Mouse (Mus musculus) intestine, postnatal 0 days (tissue): ENCODE measurements around the gene Gal3st3. TPM values are rescaled to one million over a fixed set of nuclear protein-coding genes. Genes with fewer than 3 reads are reported as not detected.

Experiments
- ATAC-seq: fragments of 200-750 bp; cut with Nextera tagmentation; 2 replicates; pipeline ENCODE4 v1.8.0; 2017; ENCODE audit warnings: mild to moderate bottlenecking, moderate TSS enrichment, moderate library complexity
- H3K27ac ChIP-seq: fragments of 300-500 bp; sonication (generic); 2 replicates; pipeline ENCODE4 v1.5.1; 2014; ENCODE audit warnings: mild to moderate bottlenecking, low read depth, low read length, moderate library complexity
- H3K27me3 ChIP-seq: fragments of 300-500 bp; sonication (generic); replicated peaks from 2 replicates; pipeline ENCODE4 v1.6.1; 2014; ENCODE audit warnings: low read length, mixed read lengths; ENCODE audit not compliant: control insufficient read depth, insufficient read depth
- H3K36me3 ChIP-seq: fragments of 300-500 bp; sonication (generic); 2 replicates; pipeline ENCODE4 v1.6.1; 2014; ENCODE audit warnings: mild to moderate bottlenecking, moderate library complexity; ENCODE audit not compliant: control insufficient read depth, insufficient read depth
- H3K4me1 ChIP-seq: fragments of 300-500 bp; sonication (generic); replicated peaks from 2 replicates; pipeline ENCODE4 v1.6.1; 2014; ENCODE audit warnings: antibody characterized with exemption, low read length, mixed read lengths; ENCODE audit not compliant: control insufficient read depth, insufficient read depth
- H3K4me2 ChIP-seq: fragments of 300-500 bp; sonication (generic); replicated peaks from 2 replicates; pipeline ENCODE4 v1.6.1; 2014; ENCODE audit warnings: low read depth, mild to moderate bottlenecking, moderate library complexity
- H3K4me3 ChIP-seq: fragments of 300-500 bp; sonication (generic); 2 replicates; pipeline ENCODE4 v1.5.1; 2014; ENCODE audit warnings: low read depth, low read length
- H3K9ac ChIP-seq: fragments of 300-500 bp; sonication (generic); 2 replicates; pipeline ENCODE4 v1.6.1; 2014; ENCODE audit warnings: mild to moderate bottlenecking, low read depth, low read length
- H3K9me3 ChIP-seq: fragments of 300-500 bp; sonication (generic); 2 replicates; pipeline ENCODE4 v1.6.1; 2016; ENCODE audit warnings: mixed run types; ENCODE audit not compliant: control insufficient read depth
- CTCF ChIP-seq: sonication (generic); IDR thresholded peaks from 2 replicates; pipeline ENCODE4 v1.5.1; 2016; ENCODE audit warnings: low read depth, mild to moderate bottlenecking, control low read depth, antibody characterized with exemption, moderate library complexity
- WGBS: fragments of 180-500 bp; shearing (Covaris S2); extraction: QIAGEN DNeasy Blood & Tissue Kit; methylation state at CpG from one replicate; pipeline ENCODE4 v1.1.7; 2014; 5-methylcytosine and 5-hydroxymethylcytosine counted together
- polyA plus RNA-seq: library from polyadenylated mRNA; unstranded; fragments of >200 nt; fragmentation: Nextera tagmentation; extraction: Ambion mirVana; gene quantifications from 2 replicates; pipeline ENCODE4 v1.2.1, GENCODE M21; 2015

Gene Gal3st3
- polyA plus RNA-seq = 0.55 and 0.67 TPM in 2 replicates

DNA sequence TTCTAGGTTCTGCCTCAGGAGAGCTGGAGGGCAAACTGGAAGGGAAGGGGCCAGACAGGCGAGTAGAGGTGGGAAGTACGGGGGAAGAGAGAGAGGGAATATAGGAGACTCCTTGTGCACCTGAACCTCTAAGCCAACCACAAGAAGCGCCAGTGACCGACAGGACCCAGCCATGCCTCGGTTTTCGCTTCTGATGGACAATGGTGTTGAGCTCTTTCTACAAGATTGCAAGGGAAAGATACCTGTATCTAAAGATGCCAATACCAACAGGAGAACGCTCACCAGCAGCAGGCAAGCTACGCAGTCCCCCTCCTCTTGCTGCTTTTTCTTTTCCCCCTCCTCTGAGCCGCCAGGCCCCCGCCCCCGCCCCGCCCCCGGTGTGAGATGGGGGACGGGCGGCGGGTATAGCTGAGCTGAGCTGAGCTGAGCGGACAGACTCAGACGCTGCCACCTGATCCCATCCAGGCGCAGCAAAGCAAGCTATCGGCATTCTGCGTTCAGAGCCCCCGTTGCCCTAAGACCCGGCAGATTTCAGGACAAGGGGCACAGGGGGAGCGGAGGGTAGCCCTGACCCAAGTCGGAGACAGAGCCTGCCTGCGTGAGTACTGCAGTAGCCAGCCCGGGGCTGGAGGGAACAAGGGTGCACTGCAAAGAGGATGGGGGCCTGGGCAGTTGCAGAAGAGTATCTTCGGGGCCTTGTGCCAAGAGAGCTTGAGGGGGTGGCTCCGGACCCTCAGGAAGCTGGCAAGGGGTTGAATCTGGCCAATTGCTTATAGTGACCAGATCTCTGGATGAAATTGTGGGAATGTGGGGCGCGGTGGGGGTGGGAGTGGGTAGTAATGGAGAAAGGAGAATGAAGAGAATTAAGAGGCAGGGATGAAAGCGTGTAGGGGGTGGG, at the start of gene Gal3st3:
Gene Gal3st3 (plus strand): TSS at position 429 of the 898 bp plus-strand sequence.
- H3K27ac ChIP-seq = no peak within 1 kb of the TSS
- no peak for ATAC-seq
- no peaks in the 10 kb centered on the region for H3K27me3 ChIP-seq
- H3K4me2 ChIP-seq = peak within 1 kb of the TSS; percentile 53
- H3K4me1 ChIP-seq = peaks cover 5% of the 10 kb centered on the region; the same call in 1 of the 2 replicates
- TF ChIP-seq CTCF = no peak
- peak within 1 kb of the TSS; percentile 11; the same call in 1 of the 2 replicates for H3K4me3 ChIP-seq
- H3K36me3 ChIP-seq = peaks cover under 1% of the 10 kb centered on the region; the same call in 1 of the 2 replicates
- 20% methylated on average over 31 of the region's 32 CpGs for WGBS
- no peak within 1 kb of the TSS; the same call in 1 of the 2 replicates for H3K9ac ChIP-seq
- no peaks in the 10 kb centered on the region for H3K9me3 ChIP-seq

DNA sequence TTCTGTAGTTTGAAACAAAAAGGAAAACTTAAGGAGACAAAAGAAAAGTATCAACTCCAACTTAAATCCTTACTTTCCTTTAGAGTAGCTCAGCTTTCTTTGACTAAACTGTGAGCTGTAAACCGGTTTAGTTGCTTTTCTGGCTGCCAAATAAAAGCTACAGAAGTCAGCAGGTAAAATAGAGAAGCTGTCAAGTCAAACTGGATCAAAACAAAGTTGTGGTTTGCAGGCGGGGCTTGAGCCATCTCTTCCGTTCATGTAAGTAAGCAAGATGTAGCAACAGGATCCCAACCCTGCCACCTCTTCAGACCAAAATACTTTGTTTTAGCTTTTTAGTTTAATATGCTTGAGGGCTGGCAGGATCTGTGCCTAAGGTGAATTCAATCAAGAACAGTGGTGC, 41.0 kb upstream of the Gal3st3 start:
- ATAC-seq = no peak
- TF ChIP-seq CTCF = no peak
- H3K36me3 ChIP-seq = no peaks in the 10 kb centered on the region; the same call in 1 of the 2 replicates
- no peak overlapping the region for H3K27ac ChIP-seq
- no peaks in the 10 kb centered on the region for H3K27me3 ChIP-seq
- no peaks in the 10 kb centered on the region for H3K9me3 ChIP-seq
- H3K9ac ChIP-seq = no peak overlapping the region
- H3K4me2 ChIP-seq = no peak overlapping the region
- no peak overlapping the region for H3K4me3 ChIP-seq
- H3K4me1 ChIP-seq = no peaks in the 10 kb centered on the region
- 54% methylated on average over 3 of the region's 3 CpGs for WGBS

GRCm38 (mm10) chr19:5267015-5267414, 31.1 kb upstream of the Gal3st3 start:
- H3K27ac ChIP-seq = no peak overlapping the region
- WGBS = 97% methylated on average over 5 of the region's 5 CpGs
- H3K9ac ChIP-seq = no peak overlapping the region
- no peak overlapping the region for H3K4me3 ChIP-seq
- ATAC-seq = no peak
- H3K4me1 ChIP-seq = no peaks in the 10 kb centered on the region
- no peak overlapping the region for H3K4me2 ChIP-seq
- no peaks in the 10 kb centered on the region for H3K9me3 ChIP-seq
- no peaks in the 10 kb centered on the region for H3K36me3 ChIP-seq
- no peaks in the 10 kb centered on the region for H3K27me3 ChIP-seq
- TF ChIP-seq CTCF = no peak

GRCm38 (mm10) chr19:5268017-5268416, 30.1 kb upstream of the Gal3st3 start:
- Histone ChIP-seq H3K36me3 (no peaks in the 10 kb centered on the region), H3K9ac (no peak overlapping the region), H3K27me3 (no peaks in the 10 kb centered on the region), H3K27ac (no peak overlapping the region), H3K9me3 (no peaks in the 10 kb centered on the region), H3K4me3 (no peak overlapping the region), H3K4me2 (no peak overlapping the region), H3K4me1 (0 out of 2 replicates have a peak, but pooled peaks cover 3% of the 10 kb centered on the region)
- ATAC-seq = no peak
- TF ChIP-seq CTCF = no peak

DNA sequence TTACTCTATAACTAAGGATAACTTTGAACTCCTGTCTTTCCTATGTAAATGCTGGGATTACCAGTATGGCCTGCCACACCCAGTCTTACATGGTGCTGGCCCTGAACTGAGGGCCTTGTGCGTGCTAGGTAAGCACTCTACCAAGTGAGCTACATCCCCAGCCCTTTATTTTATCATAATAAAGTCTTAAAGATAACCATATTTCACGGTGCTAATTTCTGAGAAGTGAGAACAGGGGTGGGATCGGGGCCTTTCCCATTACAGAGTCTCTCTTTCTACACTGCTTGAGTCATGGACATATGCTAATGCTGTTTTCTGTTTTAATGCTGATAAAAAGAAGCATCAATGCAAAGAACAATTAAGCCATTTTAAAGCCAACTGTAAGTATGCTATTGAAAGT, 29.3 kb upstream of the Gal3st3 start:
- Histone ChIP-seq H3K27me3 (no peaks in the 10 kb centered on the region), H3K27ac (no peak overlapping the region), H3K9me3 (no peaks in the 10 kb centered on the region), H3K4me3 (no peak overlapping the region), H3K4me1 (0 out of 2 replicates have a peak, but pooled peaks cover 3% of the 10 kb centered on the region), H3K4me2 (no peak overlapping the region), H3K36me3 (peaks cover 2% of the 10 kb centered on the region; the same call in 1 of the 2 replicates), H3K9ac (no peak overlapping the region)
- WGBS = 74% methylated on average over 3 of the region's 3 CpGs
- no peak for ATAC-seq
- no peak for TF ChIP-seq CTCF

DNA sequence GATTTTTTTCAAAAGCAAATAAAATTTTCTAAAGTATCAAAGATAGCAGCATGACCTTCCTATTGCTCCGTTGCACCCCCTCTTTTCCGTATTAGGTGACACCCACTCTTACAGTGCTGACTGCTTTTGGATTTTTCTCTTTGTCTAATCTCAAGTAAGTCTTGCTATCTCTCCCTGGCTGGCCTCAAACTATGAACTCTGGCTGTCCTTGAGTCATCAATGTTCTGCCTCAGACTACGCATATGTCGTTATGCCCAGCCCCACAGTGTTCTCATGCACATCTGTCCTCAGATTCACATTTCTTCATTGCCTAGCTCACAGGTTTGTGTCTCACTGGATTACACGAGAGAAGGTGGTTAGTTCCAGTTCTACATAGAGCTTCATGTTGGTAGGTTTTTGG, 28.7 kb upstream of the Gal3st3 start:
- Histone ChIP-seq H3K9ac (no peak overlapping the region), H3K36me3 (peaks cover 7% of the 10 kb centered on the region), H3K9me3 (no peaks in the 10 kb centered on the region), H3K4me2 (no peak overlapping the region), H3K4me3 (no peak overlapping the region), H3K27ac (no peak overlapping the region), H3K27me3 (no peaks in the 10 kb centered on the region), H3K4me1 (0 out of 2 replicates have a peak, but pooled peaks cover 3% of the 10 kb centered on the region)
- 57% methylated on average over 5 of the region's 5 CpGs for WGBS
- ATAC-seq = no peak
- no peak for TF ChIP-seq CTCF
